Mouse (Mus musculus): ENCODE results near the gene Myh4.

- TF ChIP-seq CTCF (IDR thresholded peaks at IDR 0.05; ENCODE audit: low read depth): no peak
- no peak for TF ChIP-seq EP300 (IDR thresholded peaks at IDR 0.05; ENCODE audit: low read depth)
Measured at GRCm38 (mm10) chr11:67221803-67222202, 16.0 kb upstream of the Myh4 start.

Measured in liver, embryonic 14.5 days (tissue).